Mouse (Mus musculus) brown adipose tissue, adult 24 weeks (tissue): Measurements from ENCODE around the gene Gas6. TPM values are rescaled to one million over a fixed set of nuclear protein-coding genes. Genes with fewer than 3 reads are reported as not detected.
A peak's percentile ranks its signal among the peaks of the same experiment; 100 is the strongest.

Source experiments
- H3K27ac ChIP-seq: fragments of 200-500 bp; replicated peaks from 2 replicates; pipeline ENCODE4 v1.5.1; 2012; ENCODE audit warnings: low read depth, mild to moderate bottlenecking, low read length
- H3K4me1 ChIP-seq: fragments of 200-500 bp; 2 replicates; pipeline ENCODE4 v1.6.1; 2012; ENCODE audit warnings: low read length, mixed read lengths; ENCODE audit not compliant: control insufficient read depth, insufficient read depth, insufficient read length
- H3K4me3 ChIP-seq: fragments of 200-500 bp; 2 replicates; pipeline ENCODE4 v1.5.1; 2012; ENCODE audit warnings: low read depth, mild to moderate bottlenecking, low read length, moderate library complexity; ENCODE audit not compliant: insufficient read depth
- polyA plus RNA-seq: library from polyadenylated mRNA; stranded (reverse); fragments of >200 nt; gene quantifications from 2 replicates; pipeline ENCODE4 v1.2.4, GENCODE M21; 2012; ENCODE audit not compliant: missing spikeins, insufficient read depth, insufficient read length

Gas6 gene
- polyA plus RNA-seq, 1 experiment = 29.5 TPM

DNA sequence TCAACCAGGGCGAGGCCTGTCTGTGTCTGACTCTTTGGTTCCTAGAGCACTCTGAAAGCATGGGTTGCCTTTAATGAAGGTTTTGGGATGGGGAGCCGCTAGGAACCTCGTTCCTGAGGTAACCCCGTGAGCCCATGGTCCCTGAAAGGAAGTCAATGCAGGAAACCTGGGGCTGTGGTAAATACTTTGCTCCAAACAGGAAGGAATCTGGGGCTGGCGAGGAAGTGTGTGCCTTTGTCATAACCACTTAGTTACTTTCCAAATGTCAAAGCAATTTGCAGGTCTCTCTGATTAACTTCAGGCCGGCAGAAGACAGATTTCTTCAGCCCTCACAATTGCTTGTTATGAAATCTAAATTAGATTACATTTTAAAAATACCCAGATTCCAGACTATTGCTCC, 66.9 kb downstream of the Gas6 start:
- Histone ChIP-seq H3K27ac (peak overlapping the region; percentile 88), H3K4me1 (peaks cover 19% of the 10 kb centered on the region), H3K4me3 (peak overlapping the region; percentile 53)

DNA sequence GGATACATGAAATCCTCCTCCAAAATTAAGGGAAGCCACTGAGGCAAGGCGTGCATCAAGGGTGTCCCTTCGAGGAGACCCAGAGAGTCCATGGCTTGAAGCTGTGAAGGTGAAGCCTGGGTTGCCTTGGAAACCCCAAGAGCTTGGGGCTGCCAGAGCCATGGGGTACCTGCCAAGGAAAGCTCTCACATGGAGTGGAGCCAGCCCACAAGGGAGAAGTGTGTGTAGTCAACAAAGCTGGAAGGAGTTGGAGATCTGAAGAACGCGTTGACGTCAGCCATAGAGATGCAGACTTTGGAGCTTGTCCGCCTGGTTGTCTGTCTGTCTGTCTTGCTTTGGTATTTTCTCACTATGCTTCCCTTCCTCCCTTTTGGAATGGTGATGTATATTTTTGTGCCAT, 73.3 kb downstream of the Gas6 start:
- H3K27ac ChIP-seq = no peak overlapping the region
- H3K4me3 ChIP-seq = no peak overlapping the region
- H3K4me1 ChIP-seq = peaks cover 2% of the 10 kb centered on the region; the same call in 1 of the 2 replicates

DNA sequence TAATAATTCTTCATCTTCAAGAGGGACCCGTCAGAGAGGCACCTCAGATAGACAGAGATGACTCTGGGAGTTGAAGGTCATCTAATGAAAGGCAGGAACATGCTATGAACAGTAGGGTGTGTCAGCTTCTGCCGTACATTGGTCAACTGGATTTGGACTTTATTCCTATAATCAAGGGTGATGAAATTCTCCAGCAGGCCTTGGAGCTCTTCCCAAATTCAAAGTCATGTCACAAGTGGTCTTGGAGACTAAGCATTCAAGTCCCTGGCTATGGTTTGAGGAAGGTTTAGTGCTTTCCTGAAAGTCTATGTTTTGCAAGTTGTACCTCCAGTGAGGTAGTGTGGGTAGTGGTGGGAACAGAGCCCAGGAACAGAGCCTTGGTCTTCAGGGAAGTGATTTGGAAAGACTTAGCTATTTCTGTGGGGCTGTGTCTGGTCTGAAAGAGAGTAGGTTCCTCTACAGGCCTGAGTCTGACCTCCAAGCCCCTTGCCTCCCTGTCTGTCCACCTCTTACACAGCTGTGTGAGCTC, 75.1 kb downstream of the Gas6 start:
- Histone ChIP-seq H3K4me1 (peaks cover 2% of the 10 kb centered on the region; the same call in 1 of the 2 replicates), H3K27ac (0 out of 2 replicates have a peak overlapping the region, but pooled peaks have one; percentile 8), H3K4me3 (no peak overlapping the region)

DNA sequence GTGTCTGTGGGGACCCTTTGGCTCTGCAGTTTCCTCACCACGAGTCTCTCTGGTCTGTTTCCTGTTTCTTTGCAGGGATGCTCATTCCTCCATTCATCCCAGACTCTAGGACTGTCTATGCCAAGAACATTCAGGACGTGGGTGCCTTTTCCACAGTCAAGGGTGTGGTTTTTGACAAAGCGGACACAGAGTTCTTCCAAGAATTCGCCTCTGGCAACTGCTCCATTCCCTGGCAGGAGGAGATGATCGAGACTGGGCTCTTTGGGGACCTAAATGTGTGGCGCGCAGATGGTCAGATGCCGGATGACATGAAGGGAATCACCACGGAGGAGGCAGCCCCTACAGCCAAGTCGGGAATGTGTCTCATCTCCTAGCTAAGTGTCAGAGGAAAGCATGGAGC, 78.4 kb downstream of the Gas6 start:
- H3K4me1 ChIP-seq = peaks cover 2% of the 10 kb centered on the region; the same call in 1 of the 2 replicates
- no peak overlapping the region for H3K27ac ChIP-seq
- no peak overlapping the region for H3K4me3 ChIP-seq

Other genes starting within 250 kb of the Gas6 start
- gene Adprhl1, start 240.3 kb downstream of the Gas6 start, polyA plus RNA-seq = 15.6 and 22.8 TPM in 2 replicates
- 21.1 and 24.8 TPM in 2 replicates for gene Dcun1d2, start 206.4 kb downstream of the Gas6 start, polyA plus RNA-seq
- 22.9 and 25.9 TPM in 2 replicates for gene Tmco3, start 206.3 kb downstream of the Gas6 start, polyA plus RNA-seq
- gene Tfdp1, start 155.7 kb downstream of the Gas6 start, polyA plus RNA-seq = 32.5 and 34.6 TPM in 2 replicates
- gene Atp4b, start 97.7 kb downstream of the Gas6 start, polyA plus RNA-seq = 12.8 and 22.6 TPM in 2 replicates
- not detected in 2 replicates for gene Grk1, start 89.4 kb downstream of the Gas6 start, polyA plus RNA-seq
- 1.4 and 1.7 TPM in 2 replicates for gene Tmem255b, start 59.3 kb downstream of the Gas6 start, polyA plus RNA-seq
- not detected in 2 replicates for gene 1700029H14Rik, start 68.0 kb upstream of the Gas6 start, polyA plus RNA-seq
- 9.7 and 13.9 TPM in 2 replicates for gene Rasa3, start 183.1 kb upstream of the Gas6 start, polyA plus RNA-seq
- not detected in 2 replicates for gene Cfap97d2, start 211.4 kb upstream of the Gas6 start, polyA plus RNA-seq